Mouse (Mus musculus): ENCODE results near the gene Fmod. TPM values are rescaled to one million over a fixed set of nuclear protein-coding genes. Genes with fewer than 3 reads are reported as not detected.

Fmod gene
- polyA plus RNA-seq, 1 experiment = 4.4 TPM

- Histone ChIP-seq H3K36me3 (ENCODE audit: control insufficient read depth, insufficient read depth, low read length) (no peaks in the 10 kb centered on the region), H3K4me3 (ENCODE audit: control insufficient read depth, insufficient read depth, low read length) (no peak overlapping the region), H3K27me3 (ENCODE audit: control insufficient read depth, insufficient read depth, low read length) (no peaks in the 10 kb centered on the region), H3K27ac (ENCODE audit: control insufficient read depth, insufficient read depth, low read length) (no peak overlapping the region), H3K4me1 (replicated peaks; ENCODE audit: control insufficient read depth, insufficient read depth, low read length) (peaks cover 45% of the 10 kb centered on the region)
- WGBS = 92% methylated on average over 3 of the region's 3 CpGs
- DNase-seq = no peak
- TF ChIP-seq POLR2A (IDR thresholded peaks at IDR 0.05; ENCODE audit: control insufficient read depth, extremely low read depth, insufficient read depth, low read length, poor library complexity) = no peak
- no peak for TF ChIP-seq CTCF (IDR thresholded peaks at IDR 0.05; ENCODE audit: borderline replicate concordance, control insufficient read depth, extremely low read depth, insufficient read depth, low read length, poor library complexity)
These were observed 54.8 kb downstream of the Fmod start for GRCm38 (mm10) chr1:134091851-134092250.

- H3K4me1 ChIP-seq (replicated peaks; ENCODE audit: control insufficient read depth, insufficient read depth, low read length) = peaks cover 48% of the 10 kb centered on the region
- H3K27ac ChIP-seq (ENCODE audit: control insufficient read depth, insufficient read depth, low read length) = peak overlapping the region; percentile 22
- no peak for DNase-seq
- H3K36me3 ChIP-seq (ENCODE audit: control insufficient read depth, insufficient read depth, low read length) = no peaks in the 10 kb centered on the region
- no peaks in the 10 kb centered on the region for H3K27me3 ChIP-seq (ENCODE audit: control insufficient read depth, insufficient read depth, low read length)
- no peak overlapping the region for H3K4me3 ChIP-seq (ENCODE audit: control insufficient read depth, insufficient read depth, low read length)
- 63% methylated on average over 6 of the region's 6 CpGs for WGBS
- TF ChIP-seq CTCF (IDR thresholded peaks at IDR 0.05; ENCODE audit: borderline replicate concordance, control insufficient read depth, extremely low read depth, insufficient read depth, low read length, poor library complexity) (no peak), POLR2A (IDR thresholded peaks at IDR 0.05; ENCODE audit: control insufficient read depth, extremely low read depth, insufficient read depth, low read length, poor library complexity) (no peak)
These were observed 55.3 kb downstream of the Fmod start for GRCm38 (mm10) chr1:134092368-134092767.

GRCm38 (mm10) chr1:134092852-134093770 lies 56.1 kb downstream of the Fmod start:
- 3% methylated on average over 43 of the region's 43 CpGs for WGBS
- DNase-seq = peak; percentile 87
- peak overlapping the region; percentile 69 for H3K27ac ChIP-seq (ENCODE audit: control insufficient read depth, insufficient read depth, low read length)
- peak overlapping the region; percentile 56 for H3K4me3 ChIP-seq (ENCODE audit: control insufficient read depth, insufficient read depth, low read length)
- no peak; the same call in 1 of the 2 replicates for TF ChIP-seq CTCF (IDR thresholded peaks at IDR 0.05; ENCODE audit: borderline replicate concordance, control insufficient read depth, extremely low read depth, insufficient read depth, low read length, poor library complexity)
- 0 out of 2 replicates have a peak, but pooled peaks have one; percentile 42 for TF ChIP-seq POLR2A (IDR thresholded peaks at IDR 0.05; ENCODE audit: control insufficient read depth, extremely low read depth, insufficient read depth, low read length, poor library complexity)
- no peaks in the 10 kb centered on the region for H3K36me3 ChIP-seq (ENCODE audit: control insufficient read depth, insufficient read depth, low read length)
- peaks cover 53% of the 10 kb centered on the region for H3K4me1 ChIP-seq (replicated peaks; ENCODE audit: control insufficient read depth, insufficient read depth, low read length)
- no peaks in the 10 kb centered on the region for H3K27me3 ChIP-seq (ENCODE audit: control insufficient read depth, insufficient read depth, low read length)

DNA sequence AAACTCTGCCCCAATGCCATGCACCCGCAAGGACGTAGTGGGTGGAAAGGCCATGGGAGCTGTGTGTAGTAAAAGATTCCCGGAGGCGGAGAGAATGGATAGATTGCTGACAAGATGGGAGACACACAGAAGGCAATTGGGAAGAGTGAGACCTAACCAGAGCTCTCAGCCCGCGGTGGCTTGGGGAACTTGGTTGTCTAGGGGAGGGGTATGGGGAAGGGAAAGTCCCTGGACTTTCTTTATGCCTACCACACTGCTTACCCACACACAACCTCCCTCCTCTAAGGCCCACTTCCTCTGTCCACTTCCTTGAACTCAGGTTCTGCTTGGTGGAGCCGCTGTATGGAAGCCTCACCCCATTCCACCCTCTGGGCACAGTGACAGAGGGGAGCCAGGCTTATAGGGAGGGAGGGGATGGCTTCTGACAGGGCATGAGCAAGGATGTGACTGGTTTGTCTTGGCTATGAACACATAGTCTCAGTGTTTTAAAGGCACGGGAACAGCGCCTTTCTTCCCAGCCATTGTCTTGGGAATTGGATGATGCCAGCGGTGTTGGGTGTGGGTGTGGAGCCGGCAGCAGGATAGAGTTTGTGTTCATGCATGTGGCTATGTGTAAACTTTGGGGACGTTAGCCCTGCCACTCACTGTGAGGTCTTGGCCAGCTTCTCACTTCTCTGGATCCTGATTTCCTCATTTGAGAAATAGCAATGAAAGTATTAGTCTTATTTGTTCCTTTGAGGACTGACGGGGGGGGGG lies 56.9 kb downstream of the Fmod start:
- Histone ChIP-seq H3K36me3 (ENCODE audit: control insufficient read depth, insufficient read depth, low read length) (no peaks in the 10 kb centered on the region), H3K4me1 (replicated peaks; ENCODE audit: control insufficient read depth, insufficient read depth, low read length) (peaks cover 61% of the 10 kb centered on the region), H3K27me3 (ENCODE audit: control insufficient read depth, insufficient read depth, low read length) (no peaks in the 10 kb centered on the region), H3K27ac (ENCODE audit: control insufficient read depth, insufficient read depth, low read length) (peak overlapping the region; percentile 69), H3K4me3 (ENCODE audit: control insufficient read depth, insufficient read depth, low read length) (0 out of 2 replicates have a peak overlapping the region, but pooled peaks have one; percentile 56)
- 43% methylated on average over 13 of the region's 13 CpGs for WGBS
- TF ChIP-seq CTCF (IDR thresholded peaks at IDR 0.05; ENCODE audit: borderline replicate concordance, control insufficient read depth, extremely low read depth, insufficient read depth, low read length, poor library complexity) (no peak), POLR2A (IDR thresholded peaks at IDR 0.05; ENCODE audit: control insufficient read depth, extremely low read depth, insufficient read depth, low read length, poor library complexity) (no peak)
- no peak for DNase-seq

- H3K36me3 ChIP-seq (ENCODE audit: control insufficient read depth, insufficient read depth, low read length) = no peaks in the 10 kb centered on the region
- no peak for DNase-seq
- no peaks in the 10 kb centered on the region for H3K27me3 ChIP-seq (ENCODE audit: control insufficient read depth, insufficient read depth, low read length)
- TF ChIP-seq POLR2A (IDR thresholded peaks at IDR 0.05; ENCODE audit: control insufficient read depth, extremely low read depth, insufficient read depth, low read length, poor library complexity) (no peak), CTCF (IDR thresholded peaks at IDR 0.05; ENCODE audit: borderline replicate concordance, control insufficient read depth, extremely low read depth, insufficient read depth, low read length, poor library complexity) (no peak)
- H3K4me1 ChIP-seq (replicated peaks; ENCODE audit: control insufficient read depth, insufficient read depth, low read length) = peaks cover 70% of the 10 kb centered on the region
- 64% methylated on average over 7 of the region's 7 CpGs for WGBS
- no peak overlapping the region for H3K4me3 ChIP-seq (ENCODE audit: control insufficient read depth, insufficient read depth, low read length)
- H3K27ac ChIP-seq (ENCODE audit: control insufficient read depth, insufficient read depth, low read length) = no peak overlapping the region
These were observed 58.1 kb downstream of the Fmod start for GRCm38 (mm10) chr1:134095033-134095612.

GRCm38 (mm10) chr1:134095721-134096120 lies 58.7 kb downstream of the Fmod start:
- H3K4me3 ChIP-seq (ENCODE audit: control insufficient read depth, insufficient read depth, low read length) = no peak overlapping the region
- peak overlapping the region; percentile 10; the same call in 1 of the 2 replicates for H3K27ac ChIP-seq (ENCODE audit: control insufficient read depth, insufficient read depth, low read length)
- WGBS = 86% methylated on average over 4 of the region's 4 CpGs
- H3K36me3 ChIP-seq (ENCODE audit: control insufficient read depth, insufficient read depth, low read length) = no peaks in the 10 kb centered on the region
- no peak for DNase-seq
- H3K27me3 ChIP-seq (ENCODE audit: control insufficient read depth, insufficient read depth, low read length) = no peaks in the 10 kb centered on the region
- TF ChIP-seq CTCF (IDR thresholded peaks at IDR 0.05; ENCODE audit: borderline replicate concordance, control insufficient read depth, extremely low read depth, insufficient read depth, low read length, poor library complexity) (no peak), POLR2A (IDR thresholded peaks at IDR 0.05; ENCODE audit: control insufficient read depth, extremely low read depth, insufficient read depth, low read length, poor library complexity) (no peak)
- H3K4me1 ChIP-seq (replicated peaks; ENCODE audit: control insufficient read depth, insufficient read depth, low read length) = peaks cover 70% of the 10 kb centered on the region

Data from thymus, adult 2 months (tissue).